Mouse (Mus musculus) thymus, adult 2 months (tissue): ENCODE measurements at regions not wholly inside any gene's neighbourhood (a gene's known extent, or its start where the extent isn't known, plus 50 kb on each side); places are given as distances from the start of the nearest gene placed in this dataset.

Source experiments
- DNase-seq: peaks from one replicate; pipeline ENCODE4 v3.0.0; 2021
- H3K27ac ChIP-seq: fragments of 200-500 bp; 2 replicates; pipeline ENCODE4 v1.5.1; 2012; ENCODE audit warnings: low read length, control low read depth; ENCODE audit not compliant: control insufficient read depth, insufficient read depth
- H3K27me3 ChIP-seq: fragments of 200-500 bp; 2 replicates; pipeline ENCODE4 v1.6.1; 2012; ENCODE audit warnings: mild to moderate bottlenecking, low read length, moderate library complexity, mixed read lengths; ENCODE audit not compliant: control insufficient read depth, insufficient read depth
- H3K36me3 ChIP-seq: fragments of 200-500 bp; 2 replicates; pipeline ENCODE4 v1.6.1; 2012; ENCODE audit warnings: mild to moderate bottlenecking, low read length, moderate library complexity; ENCODE audit not compliant: control insufficient read depth, insufficient read depth
- H3K4me1 ChIP-seq: fragments of 200-500 bp; replicated peaks from 2 replicates; pipeline ENCODE4 v1.6.1; 2012; ENCODE audit warnings: low read length; ENCODE audit not compliant: control insufficient read depth, insufficient read depth
- H3K4me3 ChIP-seq: fragments of 200-500 bp; 2 replicates; pipeline ENCODE4 v1.5.1; 2012; ENCODE audit warnings: mild to moderate bottlenecking, low read length, control low read depth, moderate library complexity; ENCODE audit not compliant: control insufficient read depth, insufficient read depth
- CTCF ChIP-seq: fragments of 200-500 bp; IDR thresholded peaks from 2 replicates; pipeline ENCODE4 v1.5.1; 2012; ENCODE audit warnings: mild to moderate bottlenecking, control low read depth, low read length, moderate library complexity, borderline replicate concordance; ENCODE audit not compliant: control insufficient read depth, poor library complexity, insufficient read depth; ENCODE audit errors: extremely low read depth
- POLR2A ChIP-seq: fragments of 200-500 bp; IDR thresholded peaks from 2 replicates; pipeline ENCODE4 v1.6.1; 2012; ENCODE audit warnings: mild to moderate bottlenecking, low read length, control low read depth, moderate library complexity; ENCODE audit not compliant: control insufficient read depth, poor library complexity, insufficient read depth; ENCODE audit errors: extremely low read depth
- WGBS: fragments of 180-500 bp; shearing (Covaris S2); methylation state at CpG from one replicate; pipeline ENCODE4 v1.1.7; 2018; 5-methylcytosine and 5-hydroxymethylcytosine counted together

DNA sequence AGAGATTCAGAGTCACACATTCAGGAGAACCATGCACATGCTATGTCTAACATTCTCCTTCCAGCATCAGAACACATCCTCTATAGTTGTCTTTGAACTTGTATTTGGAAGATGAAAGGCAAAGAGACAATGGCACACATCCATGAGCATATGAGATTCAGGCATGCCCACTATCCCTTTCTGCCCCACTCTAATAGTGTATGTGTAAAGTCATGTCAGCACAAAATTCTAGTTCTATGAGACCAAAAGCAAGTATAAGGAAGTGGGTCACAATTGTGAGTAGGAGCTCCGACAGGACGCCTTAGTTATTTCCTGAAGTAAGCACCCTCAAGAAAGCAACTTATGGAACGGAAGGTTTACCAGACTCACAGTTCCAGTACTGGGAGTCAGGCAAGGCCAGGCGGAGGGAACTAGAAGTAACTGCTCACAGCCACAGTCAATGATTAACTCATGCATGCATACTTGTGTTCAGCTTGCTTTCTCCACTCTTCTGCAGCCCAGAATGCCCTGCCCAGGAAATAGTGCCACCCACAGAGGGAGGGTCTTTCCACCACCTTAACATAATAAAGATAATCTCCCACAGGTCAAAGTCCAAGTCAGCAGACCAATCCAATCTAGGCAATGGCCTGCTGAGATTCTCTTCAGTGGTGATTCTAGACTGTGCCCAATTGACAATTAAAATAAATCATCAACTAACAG lies 157.3 kb upstream of the Apob start:
- Histone ChIP-seq H3K27ac (no peak overlapping the region), H3K27me3 (no peaks in the 10 kb centered on the region), H3K4me1 (no peaks in the 10 kb centered on the region), H3K4me3 (no peak overlapping the region), H3K36me3 (no peaks in the 10 kb centered on the region)
- WGBS: 83% methylated on average over 4 of the region's 4 CpGs
- TF ChIP-seq POLR2A: no peak
- TF ChIP-seq CTCF: no peak
- no peak for DNase-seq

DNA sequence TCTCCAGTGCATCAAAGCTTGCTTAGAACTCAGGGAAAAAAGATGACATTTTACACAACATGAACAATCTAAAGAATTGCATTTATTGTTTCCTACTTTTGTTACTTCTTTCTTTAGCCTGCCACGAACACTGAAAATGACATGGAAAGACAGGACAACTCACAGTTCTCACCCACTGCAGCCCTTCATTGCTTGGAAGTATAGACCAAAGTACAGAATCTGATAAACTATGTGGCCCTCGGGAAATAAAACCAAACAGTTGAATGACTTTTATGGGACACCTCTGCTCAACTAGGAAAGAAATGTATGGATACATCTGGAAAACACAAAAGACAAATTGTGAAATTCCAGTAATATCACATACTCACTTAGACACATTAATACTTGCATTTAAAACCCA lies 156.7 kb upstream of the Apob start:
- no peaks in the 10 kb centered on the region for H3K27me3 ChIP-seq
- no peak for TF ChIP-seq CTCF
- no peak for TF ChIP-seq POLR2A
- no peaks in the 10 kb centered on the region for H3K36me3 ChIP-seq
- DNase-seq: no peak
- no peaks in the 10 kb centered on the region for H3K4me1 ChIP-seq
- no peak overlapping the region for H3K4me3 ChIP-seq
- no peak overlapping the region for H3K27ac ChIP-seq
- 93% methylated on average over 2 of the region's 2 CpGs for WGBS

GRCm38 (mm10) chr12:7835731-7836130 lies 141.7 kb upstream of the Apob start:
- WGBS: 77% methylated on average over 3 of the region's 3 CpGs
- Histone ChIP-seq H3K36me3 (no peaks in the 10 kb centered on the region), H3K4me3 (no peak overlapping the region), H3K27ac (no peak overlapping the region), H3K4me1 (no peaks in the 10 kb centered on the region), H3K27me3 (no peaks in the 10 kb centered on the region)
- DNase-seq: no peak
- no peak for TF ChIP-seq POLR2A
- TF ChIP-seq CTCF: no peak

- no peaks in the 10 kb centered on the region for H3K36me3 ChIP-seq
- DNase-seq: no peak
- no peak overlapping the region for H3K4me3 ChIP-seq
- no peak overlapping the region for H3K27ac ChIP-seq
- H3K4me1 ChIP-seq: no peaks in the 10 kb centered on the region
- H3K27me3 ChIP-seq: no peaks in the 10 kb centered on the region
- no peak for TF ChIP-seq POLR2A
- TF ChIP-seq CTCF: no peak
- WGBS: 85% methylated on average over 2 of the region's 2 CpGs
These were observed 123.6 kb upstream of the Apob start for GRCm38 (mm10) chr12:7853876-7854275.

- no peak for DNase-seq
- Histone ChIP-seq H3K36me3 (no peaks in the 10 kb centered on the region), H3K4me1 (no peaks in the 10 kb centered on the region), H3K27ac (no peak overlapping the region), H3K4me3 (no peak overlapping the region), H3K27me3 (no peaks in the 10 kb centered on the region)
- TF ChIP-seq POLR2A (no peak), CTCF (no peak)
- WGBS: 72% methylated on average over 2 of the region's 2 CpGs
These were observed 121.8 kb upstream of the Apob start for GRCm38 (mm10) chr12:7855683-7856082.

GRCm38 (mm10) chr12:7859533-7859932 lies 117.9 kb upstream of the Apob start:
- Histone ChIP-seq H3K4me1 (no peaks in the 10 kb centered on the region), H3K36me3 (no peaks in the 10 kb centered on the region), H3K4me3 (no peak overlapping the region), H3K27ac (no peak overlapping the region), H3K27me3 (no peaks in the 10 kb centered on the region)
- no peak for DNase-seq
- 90% methylated on average over 28 of the region's 28 CpGs for WGBS
- TF ChIP-seq POLR2A: no peak
- no peak for TF ChIP-seq CTCF

DNA sequence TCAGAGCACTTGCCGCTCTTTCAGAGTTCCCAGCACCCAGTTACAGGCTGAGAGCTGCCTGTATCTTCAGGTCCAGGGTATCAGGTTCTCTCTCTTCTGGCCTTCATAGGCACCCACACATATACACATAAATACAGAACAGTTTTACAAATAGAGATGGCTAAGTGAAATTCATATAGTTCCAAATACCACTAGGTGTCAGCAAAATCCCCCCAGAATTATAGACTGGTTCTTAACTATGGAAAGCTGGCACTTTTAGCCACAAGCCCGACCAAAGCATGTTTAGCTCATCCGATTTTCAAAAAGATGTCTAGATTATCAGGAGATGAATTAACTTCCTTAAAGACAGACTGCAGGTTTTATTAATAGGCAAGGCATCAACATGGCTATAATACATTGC lies 107.4 kb upstream of the Apob start:
- Histone ChIP-seq H3K36me3 (no peaks in the 10 kb centered on the region), H3K27me3 (no peaks in the 10 kb centered on the region), H3K27ac (no peak overlapping the region), H3K4me1 (no peaks in the 10 kb centered on the region), H3K4me3 (no peak overlapping the region)
- no peak for DNase-seq
- TF ChIP-seq POLR2A (no peak), CTCF (no peak)
- 62% methylated on average over 3 of the region's 3 CpGs for WGBS
